Mouse (Mus musculus) cerebellum, adult 8-10 months (tissue): ENCODE measurements around the gene Olfr410.

Experiments
- DNase-seq: peaks from one replicate; pipeline ENCODE4 v3.0.0; 2022

The Olfr410 gene

DNA sequence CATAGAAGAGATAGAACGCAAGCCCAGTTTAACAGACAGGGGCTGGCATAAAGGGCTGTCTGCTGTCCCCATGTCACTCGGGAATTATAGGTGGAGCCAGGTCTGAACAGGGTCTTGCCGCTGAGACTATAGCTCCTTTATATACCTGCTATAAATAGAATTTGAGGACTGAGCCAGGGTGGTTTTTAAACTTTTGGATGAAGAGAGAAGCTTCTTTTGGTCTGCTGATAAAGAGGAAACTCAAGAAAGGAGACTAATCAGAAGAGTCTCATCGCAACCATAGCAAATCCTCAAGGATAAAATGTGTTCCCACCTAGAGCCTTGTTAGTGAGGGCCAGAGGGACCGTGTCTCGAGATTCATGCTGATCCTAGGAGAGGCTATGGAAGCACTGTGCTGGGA is at the start of gene Olfr410:
Gene Olfr410, minus strand, starts transcription at position 101 of the 400 bp plus-strand sequence.
- DNase-seq, result no peak

DNA sequence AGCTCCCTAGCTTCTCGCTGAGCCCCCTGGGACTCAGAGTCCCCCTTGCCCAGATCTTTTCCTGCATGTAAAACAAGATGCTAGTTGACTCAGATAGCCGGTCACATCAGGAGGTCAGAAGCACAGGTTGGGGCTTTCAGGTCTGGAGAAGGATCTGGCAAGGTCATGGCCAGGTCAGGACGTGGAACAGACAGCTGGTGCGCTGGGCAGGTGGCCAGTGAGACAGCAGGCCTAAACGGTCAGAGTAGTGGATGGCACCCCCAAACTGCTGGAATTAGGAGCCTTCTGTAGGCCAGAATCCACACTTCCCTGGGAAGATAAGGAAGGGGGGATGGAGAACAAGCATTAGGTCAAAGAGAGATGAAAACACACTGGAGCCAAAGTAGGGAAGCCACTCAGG is 49.4 kb upstream of the Olfr410 start:
- peak; percentile 16 for DNase-seq

DNA sequence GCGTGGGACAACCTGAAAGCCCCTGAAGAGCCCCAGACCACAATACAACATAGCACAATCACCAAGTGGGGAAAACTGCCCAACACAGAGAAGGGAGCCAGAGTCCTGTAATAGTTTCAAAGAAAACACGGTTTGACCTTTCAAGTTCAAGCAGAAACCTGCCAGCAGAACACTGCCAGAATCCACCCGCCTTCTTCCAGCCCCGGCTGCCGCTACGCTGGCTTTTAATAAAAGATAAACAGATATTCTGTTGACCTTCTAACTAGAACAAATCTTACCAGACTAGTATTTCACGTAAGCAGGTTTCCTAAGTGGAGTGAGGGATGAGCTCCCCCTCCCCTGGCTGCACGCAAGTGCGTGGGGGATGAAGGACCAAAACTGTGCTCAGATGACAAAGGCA is 47.8 kb upstream of the Olfr410 start:
- no peak for DNase-seq

DNA sequence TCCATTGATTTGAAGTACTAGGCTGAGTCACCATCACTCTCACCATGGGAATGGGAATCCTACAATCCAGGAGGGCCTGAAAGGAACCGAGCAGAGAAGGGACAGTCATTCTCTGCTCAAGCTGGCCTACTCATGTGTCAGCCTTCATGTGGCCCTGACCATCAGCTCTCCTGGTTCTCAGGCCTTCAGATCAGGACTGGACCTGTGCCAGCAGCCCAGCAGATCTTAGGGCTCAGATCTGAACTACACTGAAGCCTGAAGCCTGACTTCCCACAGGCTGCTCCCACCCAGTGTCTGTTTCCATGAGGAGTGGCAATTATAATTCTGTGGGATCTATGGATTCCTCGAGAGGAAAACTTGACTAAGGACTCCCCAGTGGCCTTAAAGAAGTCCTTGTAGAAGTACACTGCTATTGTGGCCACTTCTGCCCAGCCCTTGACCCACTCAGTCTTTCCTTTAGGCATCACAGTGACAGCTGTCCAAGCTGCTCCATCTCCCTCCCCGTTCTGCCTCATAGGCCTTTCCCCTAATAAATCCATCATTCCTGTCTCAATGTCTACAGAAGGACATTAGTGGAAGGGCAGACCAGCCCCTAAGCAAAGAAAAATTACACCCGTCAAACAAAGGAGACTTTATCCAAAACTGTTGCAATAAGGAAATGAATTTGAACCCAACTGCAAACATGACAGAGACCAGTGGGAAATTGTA is 41.5 kb upstream of the Olfr410 start:
- DNase-seq, result no peak

DNA sequence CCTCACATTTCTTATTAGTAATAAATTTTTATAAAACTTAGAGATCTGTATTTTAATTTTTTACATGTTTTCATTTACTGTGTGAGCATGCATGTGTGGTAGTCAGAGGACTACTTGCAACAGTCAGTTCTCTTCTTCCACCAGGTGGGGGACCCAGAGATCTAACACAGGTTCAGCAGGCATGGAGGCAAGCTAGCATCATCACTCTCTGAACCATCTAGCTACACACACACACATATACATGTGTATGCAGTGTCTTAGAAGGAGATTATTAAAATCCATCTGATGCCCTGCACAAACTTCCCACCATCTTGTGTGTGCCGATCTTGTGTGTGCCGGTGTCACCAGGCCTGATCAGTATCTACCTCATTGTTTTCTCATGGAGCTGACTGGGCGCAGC is 39.0 kb upstream of the Olfr410 start:
- peak; percentile 45 for DNase-seq

DNA sequence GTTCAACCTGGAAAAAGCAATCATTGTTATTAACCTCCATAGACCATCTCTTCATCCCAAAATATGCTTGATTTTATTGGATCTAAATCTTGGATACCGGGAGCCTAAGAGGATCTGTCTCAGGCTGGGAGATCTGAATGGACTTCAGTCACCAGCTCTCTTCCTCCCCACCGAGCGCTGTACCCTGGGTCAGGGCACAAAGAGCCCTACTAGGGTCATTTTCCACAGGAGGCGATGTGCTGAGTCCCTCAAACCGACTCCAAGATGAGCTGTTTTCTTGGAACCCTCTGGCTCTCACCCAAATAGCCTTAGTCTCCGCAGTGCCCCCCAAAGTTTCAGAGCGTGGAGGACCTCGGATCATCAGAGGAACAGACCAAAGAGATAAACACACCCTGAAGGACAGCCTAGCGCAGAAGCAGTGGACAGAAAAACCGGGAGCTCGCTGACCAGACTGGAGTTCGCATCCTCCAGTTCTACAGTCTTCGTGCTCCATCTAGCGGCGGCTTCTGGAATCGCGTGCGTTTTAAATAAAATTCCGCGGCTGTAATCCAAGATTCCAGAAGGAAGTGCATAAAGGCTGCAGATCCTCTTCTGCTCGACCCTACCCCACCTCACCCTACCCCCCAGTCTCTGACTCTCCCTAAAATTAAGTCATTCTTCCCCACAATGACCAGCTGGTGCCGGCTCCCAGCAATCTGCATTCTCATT is 33.7 kb upstream of the Olfr410 start:
- peak; percentile 74 for DNase-seq

DNA sequence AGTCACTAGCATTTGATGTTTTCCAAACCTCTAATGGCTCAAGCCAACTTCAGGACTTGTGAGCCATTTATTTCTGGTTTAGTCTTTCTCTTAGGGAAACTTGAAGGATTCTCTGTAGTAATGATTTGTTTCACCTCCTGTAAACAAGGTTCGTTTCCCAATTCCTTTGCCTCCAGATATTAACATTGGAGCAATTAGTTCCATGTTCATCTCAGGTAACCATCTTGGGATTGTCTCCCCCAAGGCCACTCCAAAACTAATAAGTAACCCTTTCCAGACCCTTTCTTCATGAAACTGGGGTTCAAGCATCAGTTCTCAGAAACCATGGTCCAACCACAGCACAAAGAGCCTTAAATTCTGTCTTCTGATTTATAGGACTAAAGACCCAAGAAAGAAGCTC is 23.9 kb upstream of the Olfr410 start, which contains the start of gene Olfr412:
Gene Olfr412, plus strand, starts transcription at position 301 of the 400 bp plus-strand sequence.
- no peak for DNase-seq

DNA sequence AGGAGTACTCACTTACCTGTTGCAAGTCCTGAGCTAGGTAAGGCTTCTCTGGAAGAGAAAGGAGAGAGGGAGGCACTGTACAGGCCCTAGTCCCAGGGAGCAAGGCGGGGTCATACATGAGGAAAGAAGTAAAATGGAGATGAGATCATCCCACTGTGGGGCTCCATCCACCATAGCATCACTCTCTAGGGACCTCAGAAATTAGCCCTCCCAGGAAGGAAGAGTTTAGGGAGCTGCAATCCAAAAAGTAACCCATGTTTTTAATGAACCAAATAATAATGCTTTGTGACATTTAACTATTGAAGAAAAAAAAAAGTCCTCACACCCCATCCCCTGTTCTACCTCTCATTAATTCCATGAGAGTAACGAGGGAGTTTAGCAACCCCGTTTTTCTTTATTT is 14.7 kb upstream of the Olfr410 start, which contains the start of gene Olfr411:
Gene Olfr411, minus strand, starts transcription at position 101 of the 400 bp plus-strand sequence.
- no peak for DNase-seq

DNA sequence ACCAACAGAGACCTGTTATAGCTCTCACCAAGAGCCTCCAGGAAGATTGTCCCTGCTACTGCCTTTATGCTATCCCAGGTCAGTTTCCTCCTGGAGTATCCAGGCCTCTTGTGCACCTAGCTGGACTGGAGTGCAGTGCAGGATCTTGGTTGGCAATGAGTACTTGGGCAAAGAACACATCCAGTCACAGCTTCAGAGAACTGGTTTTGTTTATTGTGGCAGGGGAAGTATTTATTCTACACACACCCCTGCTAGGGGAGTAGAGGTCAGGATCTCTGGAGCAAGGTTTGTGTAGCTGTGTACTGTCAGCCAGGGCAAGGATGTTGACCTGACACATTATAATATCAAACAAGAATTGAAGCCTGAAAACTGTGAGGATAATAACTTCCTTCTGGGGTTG is 9.1 kb downstream of the Olfr410 start:
- no peak for DNase-seq

DNA sequence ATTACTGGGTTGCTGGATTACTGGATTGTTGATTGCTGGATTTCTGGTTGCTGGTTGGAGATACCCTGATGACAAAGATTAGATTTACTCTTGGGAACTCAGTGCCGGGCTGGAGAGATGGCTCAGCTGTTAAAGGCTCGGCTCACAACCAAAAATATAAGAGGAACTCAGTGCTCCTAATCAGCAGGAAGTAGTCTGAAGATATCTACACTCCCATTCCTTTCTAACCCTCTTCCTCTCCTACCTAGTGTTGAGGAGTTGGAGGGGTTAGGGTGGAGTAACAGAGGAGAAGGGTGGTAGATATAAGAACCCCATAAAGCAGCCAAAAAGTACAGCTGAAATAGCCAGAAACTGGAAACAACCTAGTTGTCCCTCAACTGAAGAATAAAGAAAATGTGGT is 11.8 kb downstream of the Olfr410 start:
- DNase-seq, result no peak

DNA sequence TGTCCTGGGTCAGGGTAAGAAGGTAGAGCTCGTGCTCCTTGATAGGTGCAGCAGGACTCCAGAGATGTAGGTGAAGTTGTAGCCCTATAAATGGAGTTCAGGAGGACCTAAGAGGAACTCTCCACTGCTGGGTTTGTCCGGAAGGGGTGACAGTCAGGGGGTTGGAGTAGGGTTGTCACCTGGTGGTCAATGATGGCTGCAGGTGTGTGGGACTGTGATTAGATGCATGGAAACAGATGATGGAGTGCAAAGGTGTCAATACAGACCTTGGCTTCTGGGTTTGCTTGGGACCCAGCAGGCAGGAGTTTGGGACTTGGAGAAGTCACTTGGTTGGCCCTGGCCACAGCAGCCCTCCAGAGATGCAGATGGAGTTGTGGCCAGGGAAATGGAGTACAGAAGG is 50.6 kb downstream of the Olfr410 start:
- DNase-seq, result no peak

DNA sequence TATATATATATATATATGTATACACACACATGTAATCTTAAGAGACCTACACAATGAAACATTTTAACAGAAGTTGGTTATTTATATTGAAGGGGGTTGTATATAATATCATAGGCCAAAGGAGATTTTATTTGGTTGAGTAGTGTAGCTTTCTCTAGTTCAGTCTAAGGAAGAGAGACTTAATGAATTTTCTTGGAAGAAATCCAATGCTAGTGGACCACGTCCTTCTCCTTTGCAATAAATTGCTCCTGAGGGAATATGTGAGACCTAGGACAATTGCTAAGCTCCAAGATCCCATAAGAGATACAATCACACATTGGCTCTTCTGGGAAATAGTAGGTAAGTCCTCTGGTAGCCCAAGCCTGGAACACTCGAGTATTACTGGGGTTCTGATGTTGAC is 54.4 kb downstream of the Olfr410 start, which contains the start of gene Olfr59:
Gene Olfr59, plus strand, starts transcription at position 301 of the 400 bp plus-strand sequence.
- no peak for DNase-seq
